Mouse (Mus musculus) ovary, adult 2 months (tissue): Measurements from ENCODE around the gene Cdk13. TPM values are rescaled to one million over a fixed set of nuclear protein-coding genes. Genes with fewer than 3 reads are reported as not detected.

ENCODE experiments used
- polyA plus RNA-seq: library from polyadenylated mRNA; depleted of rRNA; stranded (reverse); fragments of >200 nt; gene quantifications from 2 replicates; pipeline ENCODE4 v1.2.3, GENCODE M21; 2012; rRNA removed

The Cdk13 gene
- 71.1 and 118 TPM in 2 replicates for polyA plus RNA-seq

DNA sequence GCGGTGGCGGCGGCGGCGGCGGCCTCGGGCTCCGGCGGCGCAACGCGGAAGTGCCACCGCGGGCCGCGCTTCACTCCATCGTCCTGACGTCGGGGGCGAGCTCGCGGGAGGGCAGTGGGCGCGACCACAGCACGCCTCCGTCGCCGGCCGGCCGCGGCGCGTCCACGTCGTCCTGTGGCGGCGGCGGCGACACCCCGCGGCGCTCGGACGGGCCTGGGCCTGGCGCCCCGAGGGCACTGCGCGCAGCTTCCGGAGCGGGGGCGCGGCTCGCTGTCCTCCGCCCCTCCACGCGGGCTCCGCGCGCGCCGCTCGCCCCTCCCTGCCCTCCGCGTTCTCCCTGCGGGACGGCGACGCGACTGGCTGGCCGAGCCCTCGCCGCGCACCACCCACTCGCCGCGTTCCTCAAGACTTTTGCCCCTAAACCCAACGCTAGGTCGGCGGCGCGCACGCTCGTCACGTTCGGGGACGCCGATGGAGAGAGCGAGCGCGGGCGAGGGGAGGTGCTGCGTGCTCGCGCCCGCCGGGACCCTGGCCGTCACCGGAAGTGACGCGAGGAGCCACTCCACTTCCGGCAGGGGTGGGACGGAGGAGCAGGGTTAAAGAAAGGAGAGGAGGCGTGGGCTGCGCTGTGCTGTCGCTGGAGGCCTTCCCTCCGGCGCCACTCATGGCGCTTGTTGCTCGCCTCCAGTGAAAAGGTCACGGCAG is at the start of gene Cdk13:
Gene Cdk13 (minus strand): TSS at position 189 of the 705 bp plus-strand sequence.

DNA sequence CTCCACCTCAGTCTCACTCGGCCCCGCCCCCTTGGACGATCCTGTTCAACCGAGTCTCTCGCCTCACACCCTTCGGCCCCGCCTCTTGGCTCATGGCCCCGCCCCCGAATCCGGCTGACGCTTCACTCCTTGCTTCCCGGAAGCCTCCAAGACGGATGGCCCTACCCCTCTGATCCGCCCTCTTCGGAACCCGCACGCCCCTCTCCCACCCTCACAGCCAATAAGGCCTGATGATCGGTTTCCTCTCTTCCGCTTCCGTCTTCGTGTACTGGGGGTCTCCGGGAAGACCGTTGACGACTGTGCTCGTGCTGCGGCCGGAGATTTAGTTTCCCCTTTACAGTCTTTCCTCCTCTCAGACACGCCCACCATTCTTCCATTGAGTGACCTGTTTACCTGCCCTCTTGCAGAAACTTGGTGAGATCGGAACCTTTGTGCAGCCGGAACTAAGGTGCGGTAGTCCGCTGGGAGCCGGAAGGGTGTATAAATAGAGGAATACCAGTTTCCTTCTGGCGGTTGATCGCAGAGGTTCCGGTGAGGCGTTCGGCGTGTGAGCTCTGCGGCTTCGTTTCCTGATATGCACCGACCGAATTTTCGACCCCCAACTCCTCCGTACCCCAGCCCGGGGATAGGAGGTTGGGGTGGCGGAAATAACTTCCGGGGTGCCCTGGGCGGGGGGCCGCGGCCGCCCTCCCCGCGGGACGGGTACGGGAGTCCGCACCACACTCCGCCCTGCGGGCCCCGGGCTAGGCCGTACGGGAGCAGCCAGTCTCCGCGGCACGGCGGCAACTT is 109.8 kb downstream of the Cdk13 start, which contains the start of the genes Mplkip and Sugct:
Gene Mplkip (plus strand): TSS at position 282 of the 789 bp plus-strand sequence.
Gene Sugct (minus strand): TSS at position 643 of the 789 bp plus-strand sequence.

Other genes starting within 250 kb of the Cdk13 start
- 16.3 and 23.5 TPM in 2 replicates for gene Mplkip, start 109.9 kb downstream of the Cdk13 start, polyA plus RNA-seq
- 1.1 and 1.5 TPM in 2 replicates for gene Sugct, start 109.5 kb downstream of the Cdk13 start, polyA plus RNA-seq
- gene Rala, start 139.1 kb upstream of the Cdk13 start, polyA plus RNA-seq: 11.2 and 13.8 TPM in 2 replicates
- gene Yae1d1, start 188.3 kb upstream of the Cdk13 start, polyA plus RNA-seq: 4.6 and 5.3 TPM in 2 replicates